24 mouse cellular contexts compared by ENCODE assay signal in genomic region chr6:117897800-117898199, GRCm38 (mm10). TPM values are rescaled to one million over a fixed set of nuclear protein-coding genes. Genes with fewer than 3 reads are reported as not detected.
"Had no signal": no experiment of that assay in that cellular context is flagged by ENCODE, and none has a peak within 500 bp of the region (broad histone marks: within the 10 kb centered on the region; RNA-seq: fewer than 3 reads in every experiment).

No protein-coding gene starts in this region.

- H3K27ac ChIP-seq: limb, embryonic 12.5 days; limb, embryonic 15.5 days; liver, embryonic 15.5 days; macrophage; midbrain, embryonic 12.5 days; neural tube, embryonic 13.5 days; stomach, embryonic 15.5 days had no signal

- H3K27me3 ChIP-seq: limb, embryonic 12.5 days; limb, embryonic 15.5 days; liver, embryonic 15.5 days; midbrain, embryonic 12.5 days; neural tube, embryonic 13.5 days; stomach, embryonic 15.5 days had no signal

- H3K4me2 ChIP-seq: limb, embryonic 12.5 days; limb, embryonic 15.5 days; liver, embryonic 15.5 days; lung, embryonic 14.5 days; midbrain, embryonic 12.5 days; neural tube, embryonic 13.5 days; stomach, embryonic 15.5 days had no signal

- H3K4me1 ChIP-seq: limb, embryonic 12.5 days; limb, embryonic 15.5 days; midbrain, embryonic 12.5 days; neural tube, embryonic 13.5 days; stomach, embryonic 15.5 days had no signal

- ATAC-seq: hindbrain, embryonic 16.5 days; lung, postnatal 0 days; midbrain, embryonic 16.5 days had no signal

- H3K4me3 ChIP-seq: limb, embryonic 12.5 days; limb, embryonic 15.5 days; liver, embryonic 15.5 days; midbrain, embryonic 12.5 days; myocyte; neural tube, embryonic 13.5 days; stomach, embryonic 15.5 days had no signal

- H3K9me3 ChIP-seq: limb, embryonic 12.5 days; limb, embryonic 15.5 days; liver, embryonic 15.5 days; midbrain, embryonic 12.5 days; neural tube, embryonic 13.5 days; stomach, embryonic 15.5 days had no signal

- H3K9ac ChIP-seq: limb, embryonic 12.5 days; limb, embryonic 15.5 days; liver, embryonic 15.5 days; lung, embryonic 14.5 days; midbrain, embryonic 12.5 days; neural tube, embryonic 13.5 days; stomach, embryonic 15.5 days had no signal

- H3K36me3 ChIP-seq: limb, embryonic 12.5 days; limb, embryonic 15.5 days; liver, embryonic 15.5 days; midbrain, embryonic 12.5 days; neural tube, embryonic 13.5 days; stomach, embryonic 15.5 days had no signal

- DNase-seq: left cerebral cortex, postnatal 4 days; lung, embryonic 14.5 days; retina, postnatal 1 day; right cerebral cortex, postnatal 25 days; spleen, adult 18-20 months; thymus, postnatal 25 days had no signal

RNA-seq across cellular contexts. Expression of gene Fxyd4, which starts 39.7 kb away (rescaled TPM):
- total RNA-seq: layer of hippocampus, adult 18-20 months; layer of hippocampus, postnatal 14 days; left cerebral cortex, adult 8-10 months; left cerebral cortex, postnatal 14 days; left cerebral cortex, postnatal 4 days; megakaryocyte, adult 5-6 weeks; monocyte, adult 5-6 weeks; neutrophil, adult 5-6 weeks had no signal
- polyA plus RNA-seq: macrophage had no signal
